Mouse (Mus musculus): ENCODE data around the gene Ntrk2.

DNA sequence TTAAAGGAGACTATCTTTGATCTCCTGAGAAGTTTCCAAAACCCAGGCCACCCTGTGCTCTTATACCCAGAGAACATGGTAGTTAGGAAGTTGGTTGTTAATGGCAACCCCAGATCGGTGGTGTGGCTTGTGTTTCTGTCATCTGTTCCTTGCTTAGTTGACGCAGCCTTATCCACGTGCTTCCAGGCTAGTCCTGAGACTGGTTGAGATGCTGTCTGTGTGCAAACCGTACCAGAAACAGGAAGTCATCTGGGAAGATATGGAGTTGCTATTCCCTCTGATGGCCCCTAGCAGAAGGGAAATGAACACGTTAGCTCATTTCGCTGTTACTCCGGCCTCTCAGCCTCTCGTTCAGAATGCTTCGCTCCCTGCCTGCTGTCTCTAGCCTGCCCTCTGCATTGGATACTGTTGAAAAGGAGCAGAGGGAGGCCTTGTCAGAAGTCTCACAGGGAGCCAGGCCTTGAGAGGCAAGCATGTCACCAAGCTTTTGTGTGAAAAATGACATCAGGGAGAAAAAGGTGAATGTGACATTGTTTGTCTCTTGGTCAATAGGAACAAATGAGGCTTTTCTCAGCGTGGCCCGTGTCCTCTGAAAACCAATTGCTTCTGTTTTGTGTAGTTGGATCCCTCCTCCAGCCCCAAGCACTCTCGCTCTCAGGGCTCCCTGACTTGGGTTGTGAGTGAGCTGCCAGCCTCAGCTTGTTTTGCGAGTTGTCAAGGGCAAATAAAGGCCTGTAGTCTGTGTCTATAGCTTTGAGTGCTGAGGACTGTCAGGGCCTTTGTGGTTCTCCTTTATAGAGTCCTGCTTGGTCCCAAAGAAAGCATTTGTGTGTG is 285.0 kb downstream of the Ntrk2 start:
- TF ChIP-seq CTCF (IDR thresholded peaks at IDR 0.05 in 2 of 3, conservative IDR thresholded peaks at IDR 0.05 in 1 of 3; ENCODE audit: control insufficient read depth in 1 of 3, insufficient read depth in 1 of 3, low read depth in 2 of 3, low read length in 3 of 3, poor library complexity in 1 of 3, severe bottlenecking in 1 of 3) (no peak), GABPA (IDR thresholded peaks at IDR 0.05; ENCODE audit: low read depth, low read length) (no peak), EP300 (IDR thresholded peaks at IDR 0.05; ENCODE audit: low read depth in 1 of 2, low read length in 2 of 2) (no peak), MAZ (IDR thresholded peaks at IDR 0.05; ENCODE audit: low read depth, low read length) (no peak), MAFK (IDR thresholded peaks at IDR 0.05; ENCODE audit: borderline replicate concordance, low read depth, low read length) (no peak), CHD1 (IDR thresholded peaks at IDR 0.05; ENCODE audit: low read depth, low read length) (no peak)
